Mouse (Mus musculus): ENCODE results near the gene Tmem52.

The Tmem52 gene

DNA sequence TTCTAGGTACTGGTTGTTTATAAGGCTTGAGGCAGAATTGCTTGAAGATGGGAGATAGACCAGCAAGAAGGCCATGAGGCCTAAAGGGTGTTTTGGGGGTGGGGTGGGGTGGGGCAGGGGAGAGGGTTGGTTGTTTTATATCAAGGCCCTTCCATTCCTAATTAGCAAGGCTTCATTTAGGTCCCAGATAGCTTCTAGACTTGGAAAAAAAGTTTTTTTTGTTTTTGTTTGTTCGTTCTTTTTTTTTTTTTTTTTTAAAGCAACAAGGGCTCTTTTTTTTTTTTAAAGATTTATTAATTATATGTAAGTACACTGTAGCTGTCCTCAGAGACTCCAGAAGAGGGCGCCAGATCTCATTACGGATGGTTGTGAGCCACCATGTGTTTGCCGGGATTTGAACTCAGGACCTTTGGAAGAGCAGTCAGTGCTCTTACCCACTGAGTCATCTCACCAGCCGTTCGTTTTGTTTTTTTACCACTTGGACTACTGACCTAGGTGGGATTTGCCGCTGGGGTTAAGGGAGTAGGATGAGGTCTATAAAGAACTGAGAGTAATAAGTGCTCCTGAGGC, 49.1 kb downstream of the Tmem52 start:
- no peak for DNase-seq

All from cerebellum, adult 11-12 months (tissue).